8 mouse cellular contexts compared by ENCODE assay signal in genomic region chr8:70329835-70330740, GRCm38 (mm10). TPM values are rescaled to one million over a fixed set of nuclear protein-coding genes. Genes with fewer than 3 reads are reported as not detected.
DNase-seq lines count a peak whose midpoint lies in the region; ATAC-seq and TF ChIP-seq lines count a peak whose summit lies in the region.

No protein-coding gene starts in this region.

- no peak overlapping the region for H3K4me3 ChIP-seq in heart, postnatal 0 days (ENCODE audit: low read depth, low read length)
- peak overlapping the region; percentile 13 for H3K4me3 ChIP-seq in hindbrain, embryonic 12.5 days
- H3K4me3 ChIP-seq in midbrain, postnatal 0 days (ENCODE audit: low read depth, low read length) = no peak overlapping the region

- peak; percentile 14; the same call in 1 of the 2 replicates for ATAC-seq in heart, postnatal 0 days (ENCODE audit: insufficient read depth, low read depth)
- ATAC-seq in hindbrain, embryonic 12.5 days (ENCODE audit: low FRiP score) = peak; percentile 44
- ATAC-seq in midbrain, postnatal 0 days (ENCODE audit: low FRiP score) = peak; percentile 6; the same call in 1 of the 2 replicates

- H3K27me3 ChIP-seq in heart, postnatal 0 days (ENCODE audit: control insufficient read depth, insufficient read depth, low read length) = peaks cover 11% of the 10 kb centered on the region; the same call in 1 of the 2 replicates
- peaks cover 26% of the 10 kb centered on the region for H3K27me3 ChIP-seq in hindbrain, embryonic 12.5 days
- H3K27me3 ChIP-seq in midbrain, postnatal 0 days (ENCODE audit: insufficient read depth, low read length) = no peaks in the 10 kb centered on the region

- intact Hi-C loops in heart, postnatal 36 days (cut with DNase I) = no loop called here
- intact Hi-C loops in gastrocnemius, postnatal 14 days (cut with DNase I; ENCODE audit: low total_unique reads) = loop anchor here (5.0 kb wide), 1 partner anchor 172 kb away; no protein-coding TSS in a partner anchor

- TF ChIP-seq CTCF in heart, postnatal 0 days (IDR thresholded peaks at IDR 0.05; ENCODE audit: low read depth) = no peak
- no peak for TF ChIP-seq CTCF in midbrain, postnatal 0 days (IDR thresholded peaks at IDR 0.05)

- no peak for TF ChIP-seq EP300 in heart, postnatal 0 days (IDR thresholded peaks at IDR 0.05; ENCODE audit: low read depth)

- no peaks in the 10 kb centered on the region for H3K9me3 ChIP-seq in heart, postnatal 0 days (replicated peaks; ENCODE audit: control insufficient read depth, low read length)
- H3K9me3 ChIP-seq in hindbrain, embryonic 12.5 days (replicated peaks) = no peaks in the 10 kb centered on the region
- H3K9me3 ChIP-seq in midbrain, postnatal 0 days (ENCODE audit: low read length) = no peaks in the 10 kb centered on the region

- WGBS in heart, postnatal 0 days = 12% methylated on average over 45 of the region's 45 CpGs
- 5% methylated on average over 45 of the region's 45 CpGs for WGBS in hindbrain, embryonic 12.5 days
- WGBS in midbrain, postnatal 0 days = 16% methylated on average over 43 of the region's 45 CpGs

- H3K9ac ChIP-seq in heart, postnatal 0 days (replicated peaks; ENCODE audit: low read depth, low read length) = no peak overlapping the region
- H3K9ac ChIP-seq in hindbrain, embryonic 12.5 days = peak overlapping the region; percentile 13; the same call in 1 of the 2 replicates
- H3K9ac ChIP-seq in midbrain, postnatal 0 days (replicated peaks; ENCODE audit: low read length, poor library complexity, severe bottlenecking) = no peak overlapping the region

- no peak for DNase-seq in heart, postnatal 0 days (ENCODE audit: low spot score)
- no peak for DNase-seq in heart, postnatal 36 days
- peak; percentile 60 for DNase-seq in embryo, embryonic 10 days (ENCODE audit: low spot score)
- DNase-seq in midbrain, postnatal 0 days (ENCODE audit: low spot score) = no peak
- DNase-seq in gastrocnemius, postnatal 14 days = no peak
- no peak for DNase-seq in T-cell, adult 2 months (ENCODE audit: low spot score)
- DNase-seq in B cell, adult 2 months = no peak

- H3K27ac ChIP-seq in heart, postnatal 0 days (ENCODE audit: low read depth) = no peak overlapping the region
- peak overlapping the region; percentile 57 for H3K27ac ChIP-seq in hindbrain, embryonic 12.5 days
- H3K27ac ChIP-seq in midbrain, postnatal 0 days (ENCODE audit: low read depth, low read length) = no peak overlapping the region; the same call in 1 of the 2 replicates

- peak overlapping the region; percentile 8; the same call in 1 of the 2 replicates for H3K4me2 ChIP-seq in heart, postnatal 0 days (ENCODE audit: low read depth, low read length)
- peak overlapping the region; percentile 38 for H3K4me2 ChIP-seq in hindbrain, embryonic 12.5 days (replicated peaks)
- H3K4me2 ChIP-seq in midbrain, postnatal 0 days (ENCODE audit: low read depth, low read length, poor library complexity, severe bottlenecking) = no peak overlapping the region

- no peaks in the 10 kb centered on the region for H3K4me1 ChIP-seq in heart, postnatal 0 days (ENCODE audit: control insufficient read depth, insufficient read depth)
- H3K4me1 ChIP-seq in hindbrain, embryonic 12.5 days = peaks cover 31% of the 10 kb centered on the region
- H3K4me1 ChIP-seq in midbrain, postnatal 0 days (ENCODE audit: insufficient read depth, low read length) = 0 out of 2 replicates have a peak, but pooled peaks cover 3% of the 10 kb centered on the region

- peaks cover 38% of the 10 kb centered on the region for H3K36me3 ChIP-seq in heart, postnatal 0 days (replicated peaks; ENCODE audit: control insufficient read depth, insufficient read depth, low read length)
- peaks cover 67% of the 10 kb centered on the region for H3K36me3 ChIP-seq in hindbrain, embryonic 12.5 days
- H3K36me3 ChIP-seq in midbrain, postnatal 0 days (ENCODE audit: insufficient read depth, low read length) = peaks cover 57% of the 10 kb centered on the region

RNA-seq across cellular contexts. Expression of gene Gdf1, which starts 0.5 kb away (rescaled TPM):
- not detected in 2 replicates for total RNA-seq in heart, postnatal 0 days (2014; rRNA removed; ENCODE audit: low replicate concordance)
- polyA plus RNA-seq in heart, postnatal 0 days (2015; fragmentation: Nextera tagmentation; extraction: Ambion mirVana) = 0.18 and 0.20 TPM in 2 replicates
- total RNA-seq in heart, postnatal 36 days (2021) = not detected
- 2.2 and 4.4 TPM in 2 replicates for polyA plus RNA-seq in hindbrain, embryonic 12.5 days (2016; fragmentation: Nextera tagmentation; extraction: Ambion mirVana)
- total RNA-seq in midbrain, postnatal 0 days (2014; rRNA removed) = not detected in 2 replicates
- 4.8 and 5.3 TPM in 2 replicates for polyA plus RNA-seq in midbrain, postnatal 0 days (2015; fragmentation: Nextera tagmentation; extraction: Ambion mirVana)
- total RNA-seq in gastrocnemius, postnatal 14 days (2021) = 1 to 10 TPM; 1.3 to 2.8 TPM

RNA-seq across cellular contexts. Expression of gene Cers1, which starts 14.5 kb away (rescaled TPM):
- 0.80 TPM in 1 of 2 replicates, not detected in the other for total RNA-seq in heart, postnatal 0 days (2014; rRNA removed; ENCODE audit: low replicate concordance)
- 0.27 and 0.59 TPM in 2 replicates for polyA plus RNA-seq in heart, postnatal 0 days (2015; fragmentation: Nextera tagmentation; extraction: Ambion mirVana)
- under 1 TPM; 0.33 to 0.64 TPM for total RNA-seq in heart, postnatal 36 days (2021)
- polyA plus RNA-seq in hindbrain, embryonic 12.5 days (2016; fragmentation: Nextera tagmentation; extraction: Ambion mirVana) = 16.3 and 17.8 TPM in 2 replicates
- total RNA-seq in midbrain, postnatal 0 days (2014; rRNA removed) = 65.1 and 86.5 TPM in 2 replicates
- polyA plus RNA-seq in midbrain, postnatal 0 days (2015; fragmentation: Nextera tagmentation; extraction: Ambion mirVana) = 47.9 and 51.3 TPM in 2 replicates
- 10 to 100 TPM; 14.5 to 24.5 TPM for total RNA-seq in gastrocnemius, postnatal 14 days (2021)

RNA-seq across cellular contexts. Expression of gene Upf1, which starts 23.0 kb away (rescaled TPM):
- total RNA-seq in heart, postnatal 0 days (2014; rRNA removed; ENCODE audit: low replicate concordance) = 16.5 and 26.3 TPM in 2 replicates
- polyA plus RNA-seq in heart, postnatal 0 days (2015; fragmentation: Nextera tagmentation; extraction: Ambion mirVana) = 7.0 and 7.5 TPM in 2 replicates
- total RNA-seq in heart, postnatal 36 days (2021) = 10 to 100 TPM; 45.4 to 46.0 TPM
- 34.2 and 34.3 TPM in 2 replicates for polyA plus RNA-seq in hindbrain, embryonic 12.5 days (2016; fragmentation: Nextera tagmentation; extraction: Ambion mirVana)
- total RNA-seq in midbrain, postnatal 0 days (2014; rRNA removed) = 39.6 and 45.4 TPM in 2 replicates
- 9.1 and 9.7 TPM in 2 replicates for polyA plus RNA-seq in midbrain, postnatal 0 days (2015; fragmentation: Nextera tagmentation; extraction: Ambion mirVana)
- 10 to 100 TPM; 31.6 to 35.0 TPM for total RNA-seq in gastrocnemius, postnatal 14 days (2021)

RNA-seq across cellular contexts. Expression of gene Cope, which starts 27.8 kb away (rescaled TPM):
- total RNA-seq in heart, postnatal 0 days (2014; rRNA removed; ENCODE audit: low replicate concordance) = 154 and 193 TPM in 2 replicates
- 294 and 295 TPM in 2 replicates for polyA plus RNA-seq in heart, postnatal 0 days (2015; fragmentation: Nextera tagmentation; extraction: Ambion mirVana)
- 100 to 1,000 TPM; 157 TPM for total RNA-seq in heart, postnatal 36 days (2021)
- 216 and 260 TPM in 2 replicates for polyA plus RNA-seq in hindbrain, embryonic 12.5 days (2016; fragmentation: Nextera tagmentation; extraction: Ambion mirVana)
- total RNA-seq in midbrain, postnatal 0 days (2014; rRNA removed) = 97.1 and 106 TPM in 2 replicates
- 264 and 291 TPM in 2 replicates for polyA plus RNA-seq in midbrain, postnatal 0 days (2015; fragmentation: Nextera tagmentation; extraction: Ambion mirVana)
- 100 to 1,000 TPM; 123 to 134 TPM for total RNA-seq in gastrocnemius, postnatal 14 days (2021)

RNA-seq across cellular contexts. Expression of gene Ddx49, which starts 27.8 kb away (rescaled TPM):
- total RNA-seq in heart, postnatal 0 days (2014; rRNA removed; ENCODE audit: low replicate concordance) = 33.1 and 35.6 TPM in 2 replicates
- 24.4 and 26.7 TPM in 2 replicates for polyA plus RNA-seq in heart, postnatal 0 days (2015; fragmentation: Nextera tagmentation; extraction: Ambion mirVana)
- total RNA-seq in heart, postnatal 36 days (2021) = 10 to 100 TPM; 25.8 to 34.5 TPM
- 49.9 and 50.8 TPM in 2 replicates for polyA plus RNA-seq in hindbrain, embryonic 12.5 days (2016; fragmentation: Nextera tagmentation; extraction: Ambion mirVana)
- total RNA-seq in midbrain, postnatal 0 days (2014; rRNA removed) = 43.6 and 46.3 TPM in 2 replicates
- 41.2 and 47.0 TPM in 2 replicates for polyA plus RNA-seq in midbrain, postnatal 0 days (2015; fragmentation: Nextera tagmentation; extraction: Ambion mirVana)
- 10 to 100 TPM; 25.3 to 27.5 TPM for total RNA-seq in gastrocnemius, postnatal 14 days (2021)
